Mouse (Mus musculus): ENCODE measurements around the gene Rps9. TPM values are rescaled to one million over a fixed set of nuclear protein-coding genes. Genes with fewer than 3 reads are reported as not detected.
A peak's percentile ranks its signal among the peaks of the same experiment; 100 is the strongest.

The Rps9 gene
- polyA plus RNA-seq, 1 experiment from 2014 or later, result 1,336 TPM

DNA sequence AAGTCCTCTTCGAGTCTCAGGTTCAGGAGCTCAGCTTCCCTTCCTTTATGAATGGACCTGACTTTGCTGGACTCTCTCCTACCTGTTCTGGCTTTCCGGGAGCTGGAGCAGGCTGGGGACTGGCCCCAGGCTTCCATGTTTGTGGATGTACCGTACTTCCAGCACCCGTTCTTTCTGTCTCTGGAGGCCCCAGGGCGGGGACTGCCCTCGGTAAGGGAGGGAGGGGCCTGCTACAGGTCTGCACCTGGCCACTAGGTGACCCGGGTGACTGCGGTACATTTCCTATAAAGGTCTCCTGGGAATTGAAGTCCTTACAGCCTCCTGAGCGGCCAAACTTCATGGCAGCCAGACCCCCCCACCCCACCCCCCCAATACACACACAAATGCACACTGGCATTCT, 26.5 kb upstream of the Rps9 start, which contains the start of gene Tmc4:
TSS of gene Tmc4 (minus strand) at position 212 of the 400 bp plus-strand sequence.
- ATAC-seq (no peak), DNase-seq (ENCODE audit: low read depth, low spot score) (no peak)
- in situ Hi-C loops (cut with MboI; ENCODE audit: low pct_unique_long_range_greater_than_20kb), result no loop called here
- ChIA-PET CTCF (no interaction called here), POLR2A (no interaction called here)
- H3K27me3 ChIP-seq, result no peaks in the 10 kb centered on the region
- no peak for TF ChIP-seq CTCF (IDR thresholded peaks at IDR 0.05)

DNA sequence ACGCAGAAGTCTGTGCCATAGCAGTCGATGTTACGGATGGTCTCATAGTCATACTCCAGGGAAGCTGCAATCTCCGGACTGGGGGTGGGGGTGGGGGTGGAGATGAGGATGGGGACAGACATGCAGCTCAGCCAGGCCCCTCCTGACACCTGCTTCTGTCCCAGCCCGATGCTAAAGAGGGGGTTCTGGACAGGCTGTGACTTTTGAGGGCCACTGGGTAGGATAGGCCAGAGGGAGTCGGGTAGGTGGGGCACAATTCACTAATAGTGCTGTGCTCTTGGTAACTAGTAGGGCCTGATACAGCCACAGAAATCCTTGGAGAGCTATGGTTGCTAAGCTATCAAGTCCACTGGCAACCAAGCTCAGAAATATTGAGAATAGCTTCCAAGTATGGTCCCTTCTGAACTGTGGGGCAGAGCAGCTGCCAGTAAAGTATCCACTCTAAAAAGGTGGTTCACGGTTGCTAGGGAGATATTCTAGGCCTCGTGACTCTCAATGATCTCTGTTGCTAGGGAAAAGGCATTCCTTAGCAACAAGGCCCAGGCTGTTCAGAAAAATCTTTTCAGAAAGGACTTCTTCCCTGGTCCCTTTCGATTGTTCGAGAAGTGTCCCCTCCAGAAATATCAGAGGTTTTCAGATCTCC, 19.8 kb upstream of the Rps9 start:
- DNase-seq (ENCODE audit: low read depth, low spot score), result no peak
- ChIA-PET CTCF (interaction anchor here (1.3 kb wide), 1 partner anchor 9 kb away, joined by 3 read pairs; no protein-coding TSS in a partner anchor), POLR2A (no interaction called here)
- in situ Hi-C loops (cut with MboI; ENCODE audit: low pct_unique_long_range_greater_than_20kb), result no loop called here
- ATAC-seq, result no peak
- H3K27me3 ChIP-seq, result no peaks in the 10 kb centered on the region
- no peak for TF ChIP-seq CTCF (IDR thresholded peaks at IDR 0.05)

DNA sequence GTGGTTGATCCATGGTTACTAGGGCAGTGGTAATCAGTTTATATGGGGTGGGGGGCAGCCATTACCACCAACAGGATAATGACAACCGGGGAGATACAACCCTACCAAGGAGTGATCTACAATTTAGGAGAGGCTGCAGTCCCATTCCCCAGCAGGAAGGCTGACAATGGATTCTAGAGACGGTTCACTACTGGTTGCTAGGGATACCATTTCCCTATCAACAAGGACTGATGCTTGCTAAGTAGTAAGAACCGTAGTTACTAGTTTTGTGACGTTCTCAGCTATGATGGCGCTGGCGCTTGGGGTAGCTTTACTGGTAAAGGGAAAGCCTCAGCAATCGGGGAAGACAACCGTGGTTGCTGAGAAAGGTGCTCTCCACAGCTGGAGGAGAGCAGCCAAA, 19.1 kb upstream of the Rps9 start:
- TF ChIP-seq CTCF (IDR thresholded peaks at IDR 0.05), result no peak
- ChIA-PET CTCF (interaction anchor here (1.3 kb wide), 1 partner anchor 10 kb away, joined by 3 read pairs; no protein-coding TSS in a partner anchor), POLR2A (no interaction called here)
- H3K27me3 ChIP-seq, result no peaks in the 10 kb centered on the region
- in situ Hi-C loops (cut with MboI; ENCODE audit: low pct_unique_long_range_greater_than_20kb), result no loop called here
- no peak for DNase-seq (ENCODE audit: low read depth, low spot score)
- ATAC-seq, result no peak

DNA sequence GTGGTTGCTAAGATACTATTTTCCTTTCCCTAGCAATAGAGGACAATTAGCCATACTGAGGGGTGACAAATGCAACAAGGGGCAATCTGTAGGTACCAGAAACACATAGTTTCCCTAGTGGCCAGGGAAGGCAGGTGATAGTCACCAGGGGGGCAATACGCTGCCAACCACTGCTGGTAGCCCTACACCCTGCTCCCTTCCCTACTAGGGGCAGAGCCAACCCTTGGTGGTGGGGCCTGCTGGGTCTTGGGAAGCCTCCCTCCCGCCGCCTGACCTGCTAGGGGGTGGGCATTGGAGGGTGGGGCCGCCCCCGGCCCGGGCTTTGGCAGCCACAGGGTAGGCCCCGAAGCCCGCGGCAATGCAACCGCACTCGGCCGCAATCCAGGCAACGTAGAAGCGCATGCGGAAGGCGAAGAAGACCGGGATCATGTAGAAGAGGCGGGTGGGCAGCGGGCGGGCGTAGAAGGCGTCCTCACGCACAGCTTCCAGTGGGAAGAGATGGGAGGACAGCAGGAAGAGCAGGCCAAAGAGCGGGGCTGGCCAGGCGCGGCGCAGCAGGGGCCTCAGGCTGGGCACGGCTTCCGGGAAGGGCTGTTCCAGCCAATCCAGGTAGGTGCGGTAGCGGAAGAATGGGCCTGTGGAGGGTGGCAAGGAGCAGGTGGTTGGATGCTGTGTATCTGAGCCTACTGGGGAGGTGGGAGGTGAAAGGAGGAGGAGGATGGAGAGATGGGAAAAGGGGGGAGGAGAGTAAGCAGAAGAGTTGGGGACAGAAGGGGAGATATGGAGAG, 18.2 kb upstream of the Rps9 start:
- no peak for TF ChIP-seq CTCF (IDR thresholded peaks at IDR 0.05)
- CTCF ChIA-PET, result interaction anchor here (0.6 kb wide), 1 partner anchor 69 kb away, joined by 3 read pairs; the partner anchor contains the start of gene Ndufa3
- POLR2A ChIA-PET, result no interaction called here
- ATAC-seq (no peak), DNase-seq (ENCODE audit: low read depth, low spot score) (no peak)
- H3K27me3 ChIP-seq, result no peaks in the 10 kb centered on the region
- in situ Hi-C loops (cut with MboI; ENCODE audit: low pct_unique_long_range_greater_than_20kb), result no loop called here

DNA sequence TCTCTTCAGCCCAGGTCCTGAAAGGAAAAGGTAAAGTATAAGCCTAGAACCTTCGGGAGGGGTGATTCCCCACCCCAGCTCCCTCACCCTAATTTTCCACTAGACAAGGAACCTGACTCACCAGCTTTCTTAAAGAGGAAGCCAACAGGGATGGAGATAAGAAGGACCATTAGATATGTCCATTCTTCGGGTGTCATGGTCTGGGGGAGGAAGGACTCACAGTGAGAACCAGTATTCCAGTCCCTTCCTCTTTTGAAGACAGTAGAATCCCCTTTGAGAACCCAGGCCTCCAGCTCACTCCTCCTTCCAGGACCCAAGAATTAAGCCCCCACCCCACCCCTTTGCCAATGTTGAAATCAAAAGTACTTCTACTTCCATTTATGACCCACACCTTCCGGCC, 11.9 kb upstream of the Rps9 start:
- no peak for DNase-seq (ENCODE audit: low read depth, low spot score)
- in situ Hi-C loops (cut with MboI; ENCODE audit: low pct_unique_long_range_greater_than_20kb), result loop anchor here (5.0 to 10.0 kb wide), 3 partner anchors 40 to 443 kb away; partner anchors contain the start of gene Leng8
- no peak for ATAC-seq
- no peaks in the 10 kb centered on the region for H3K27me3 ChIP-seq
- no peak for TF ChIP-seq CTCF (IDR thresholded peaks at IDR 0.05)
- POLR2A ChIA-PET, result interaction anchor here (1.0 kb wide), 1 partner anchor 27 kb away, joined by 3 read pairs; the partner anchor contains the start of gene Leng1
- CTCF ChIA-PET, result interaction anchor here (1.4 kb wide), 1 partner anchor 10 kb away, joined by 3 read pairs; no protein-coding TSS in a partner anchor

DNA sequence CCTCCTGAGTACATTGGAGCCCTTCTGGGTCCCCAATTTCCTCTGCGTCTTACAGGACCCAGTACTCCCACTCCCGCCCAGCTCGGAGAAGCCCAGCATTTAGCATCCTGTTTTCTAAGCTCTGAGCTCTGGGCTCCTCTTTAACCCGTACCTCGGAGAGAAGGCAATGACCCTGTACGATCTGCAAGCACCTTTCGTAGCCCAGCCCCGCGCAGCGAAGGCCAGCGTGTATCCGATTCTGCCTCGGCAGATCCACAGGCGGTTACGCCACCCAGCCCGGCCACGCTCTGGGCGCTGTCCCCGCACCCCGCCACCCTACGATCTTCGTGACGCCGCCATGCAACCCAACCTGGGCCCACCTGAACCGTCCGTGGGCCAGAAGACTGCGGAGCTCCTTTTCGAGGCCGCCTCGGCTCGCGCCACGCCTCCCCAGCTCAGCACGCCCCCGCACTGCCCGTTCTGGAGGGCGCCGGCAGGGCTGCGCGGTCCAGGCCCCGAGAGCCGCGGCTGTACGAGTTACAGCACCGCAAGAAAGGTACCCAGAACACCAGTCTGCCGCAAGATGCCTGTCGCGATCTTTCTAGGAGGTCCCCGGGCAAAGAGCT, 11.3 kb upstream of the Rps9 start, which contains the start of gene Tsen34:
TSS of gene Tsen34 (plus strand) at position 482 of the 605 bp plus-strand sequence.
- ChIA-PET POLR2A (interaction anchor here (0.6 to 2.2 kb wide), 3 partner anchors 14 to 735 kb away, joined by 3 to 11 read pairs (median 6); partner anchors contain the start of gene Cnot3), CTCF (interaction anchor here (0.9 to 1.5 kb wide), 2 partner anchors 10 to 23 kb away, joined by 3 to 4 read pairs; no protein-coding TSS in a partner anchor)
- no peaks in the 10 kb centered on the region for H3K27me3 ChIP-seq
- no peak for TF ChIP-seq CTCF (IDR thresholded peaks at IDR 0.05)
- ATAC-seq, result peak; percentile 0
- in situ Hi-C loops (cut with MboI; ENCODE audit: low pct_unique_long_range_greater_than_20kb), result loop anchor here (5.0 to 10.0 kb wide), 3 partner anchors 40 to 442 kb away; partner anchors contain the start of gene Leng8
- no peak for DNase-seq (ENCODE audit: low read depth, low spot score)

DNA sequence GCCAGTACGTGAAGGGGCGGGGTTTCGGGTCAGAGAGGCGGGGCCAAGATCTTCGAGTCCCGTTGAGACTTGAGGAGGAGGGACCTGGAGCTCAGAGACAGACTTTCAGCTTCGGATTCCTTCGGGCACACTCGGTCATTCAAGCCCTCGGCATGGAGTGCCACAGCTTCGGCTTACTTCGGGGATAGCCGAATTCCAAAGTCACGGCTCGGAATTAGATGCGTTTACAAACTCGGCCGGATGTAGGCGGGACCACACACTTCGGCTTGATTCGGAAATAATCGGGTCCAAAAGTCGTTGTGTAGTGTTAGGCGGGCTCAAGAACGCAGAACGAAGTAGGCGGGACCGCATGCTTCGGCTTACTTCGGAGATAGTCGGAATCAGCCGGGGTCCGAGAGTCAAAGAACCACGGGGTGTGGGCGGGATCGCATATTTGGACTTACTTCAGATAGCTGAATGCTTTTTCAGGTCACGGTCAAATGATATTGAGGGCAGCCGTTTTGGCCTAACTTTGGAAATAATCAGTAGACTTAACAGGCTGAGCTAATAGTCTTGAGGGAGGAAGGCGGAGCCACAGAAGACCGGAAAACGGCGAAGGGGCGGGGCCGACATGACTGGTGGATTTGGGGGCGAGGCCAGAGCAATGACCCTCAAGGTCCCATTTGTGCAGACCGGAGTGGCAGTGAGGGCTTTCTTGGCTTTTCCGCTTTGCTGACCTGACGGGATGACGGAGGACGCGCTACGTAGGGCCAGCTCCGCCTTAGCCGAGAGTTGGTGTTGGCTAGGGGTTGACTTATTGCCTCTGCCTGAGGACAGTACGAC, 10.6 kb upstream of the Rps9 start, which contains the start of gene Mboat7:
TSS of gene Mboat7 (minus strand) at position 537 of the 822 bp plus-strand sequence.
- no peaks in the 10 kb centered on the region for H3K27me3 ChIP-seq
- no peak for TF ChIP-seq CTCF (IDR thresholded peaks at IDR 0.05)
- POLR2A ChIA-PET, result interaction anchor here (0.6 to 2.2 kb wide), 4 partner anchors 13 to 734 kb away, joined by 3 to 11 read pairs (median 4); partner anchors contain the start of gene Cnot3
- in situ Hi-C loops (cut with MboI; ENCODE audit: low pct_unique_long_range_greater_than_20kb), result loop anchor here (5.0 to 10.0 kb wide), 3 partner anchors 41 to 442 kb away; partner anchors contain the start of gene Leng8
- ATAC-seq, result peak; percentile 86
- peak; percentile 97 for DNase-seq (ENCODE audit: low read depth, low spot score)
- CTCF ChIA-PET, result interaction anchor here (0.9 to 1.5 kb wide), 2 partner anchors 10 to 23 kb away, joined by 3 to 4 read pairs; no protein-coding TSS in a partner anchor

DNA sequence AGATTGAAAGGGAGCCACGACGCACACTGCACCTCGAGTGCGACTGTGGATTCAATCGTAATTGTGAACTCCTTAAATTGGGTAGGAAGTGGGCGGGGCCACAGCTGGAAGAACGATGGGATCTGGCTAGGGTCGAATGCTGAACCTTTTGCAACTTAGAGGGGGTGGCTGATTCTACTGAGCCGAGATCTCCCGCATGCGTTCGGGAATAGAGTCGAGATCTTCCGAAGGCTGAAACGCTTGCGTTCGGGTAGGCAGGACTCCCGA, 10.1 kb upstream of the Rps9 start:
- ChIA-PET CTCF (interaction anchor here (1.5 kb wide), 1 partner anchor 9 kb away, joined by 4 read pairs; no protein-coding TSS in a partner anchor), POLR2A (interaction anchor here (1.2 to 2.2 kb wide), 3 partner anchors 12 to 48 kb away, joined by 3 to 11 read pairs (median 6); partner anchors contain the start of gene Cnot3)
- no peak for TF ChIP-seq CTCF (IDR thresholded peaks at IDR 0.05)
- no peaks in the 10 kb centered on the region for H3K27me3 ChIP-seq
- DNase-seq (ENCODE audit: low read depth, low spot score), result no peak
- in situ Hi-C loops (cut with MboI; ENCODE audit: low pct_unique_long_range_greater_than_20kb), result loop anchor here (5.0 to 10.0 kb wide), 3 partner anchors 41 to 441 kb away; partner anchors contain the start of gene Leng8
- peak; percentile 13 for ATAC-seq

All from Patski (cell line).